Mouse (Mus musculus): ENCODE data around the gene Helt. TPM values are rescaled to one million over a fixed set of nuclear protein-coding genes. Genes with fewer than 3 reads are reported as not detected.
A peak's percentile ranks its signal among the peaks of the same experiment; 100 is the strongest.

Helt gene
- polyA plus RNA-seq, 1 experiment from 2014 or later, result not detected

DNA sequence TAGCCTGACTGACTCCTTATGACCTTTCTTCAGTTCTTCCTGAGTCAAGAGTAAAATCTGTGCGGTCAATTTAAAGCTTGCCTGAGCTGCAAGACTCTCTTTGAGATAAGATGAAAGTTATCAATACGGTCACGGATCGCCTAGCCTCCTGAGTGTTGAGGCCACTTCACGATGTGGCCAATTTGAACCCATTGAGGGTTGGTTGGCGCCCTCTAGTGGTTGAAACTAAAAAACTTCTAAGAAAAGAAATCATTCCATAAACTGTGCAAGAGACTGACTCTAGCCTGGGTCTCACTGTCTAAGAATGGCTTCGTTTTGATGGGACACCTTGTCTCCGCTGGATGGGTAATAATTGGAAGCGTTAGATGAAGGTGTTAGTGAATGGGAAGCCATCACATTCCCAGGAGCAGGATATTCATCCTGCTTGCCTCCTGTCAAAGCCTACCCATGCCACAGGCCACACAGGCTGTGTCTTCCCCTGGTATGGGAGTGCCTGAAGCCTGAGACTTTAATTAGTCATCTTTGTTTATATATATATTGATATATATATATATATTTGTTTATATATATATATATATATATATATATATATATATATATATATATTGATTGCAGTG lies 11.4 kb upstream of the Helt start:
- Histone ChIP-seq H3K9ac (ENCODE audit: low read depth, low read length) (no peak overlapping the region), H3K27ac (ENCODE audit: low read depth, low read length) (no peak overlapping the region), H3K9me3 (ENCODE audit: control insufficient read depth) (no peaks in the 10 kb centered on the region), H3K36me3 (ENCODE audit: control insufficient read depth, insufficient read depth) (no peaks in the 10 kb centered on the region), H3K4me2 (replicated peaks; ENCODE audit: low read depth) (no peak overlapping the region), H3K4me1 (replicated peaks; ENCODE audit: control insufficient read depth, insufficient read depth, low read length) (no peaks in the 10 kb centered on the region), H3K4me3 (ENCODE audit: low read depth, low read length) (no peak overlapping the region), H3K27me3 (replicated peaks; ENCODE audit: control insufficient read depth, insufficient read depth, low read length) (no peaks in the 10 kb centered on the region)
- peak; percentile 88 for TF ChIP-seq CTCF (IDR thresholded peaks at IDR 0.05; ENCODE audit: low read depth)
- 6% methylated on average over 9 of the region's 9 CpGs for WGBS
- no peak for ATAC-seq

DNA sequence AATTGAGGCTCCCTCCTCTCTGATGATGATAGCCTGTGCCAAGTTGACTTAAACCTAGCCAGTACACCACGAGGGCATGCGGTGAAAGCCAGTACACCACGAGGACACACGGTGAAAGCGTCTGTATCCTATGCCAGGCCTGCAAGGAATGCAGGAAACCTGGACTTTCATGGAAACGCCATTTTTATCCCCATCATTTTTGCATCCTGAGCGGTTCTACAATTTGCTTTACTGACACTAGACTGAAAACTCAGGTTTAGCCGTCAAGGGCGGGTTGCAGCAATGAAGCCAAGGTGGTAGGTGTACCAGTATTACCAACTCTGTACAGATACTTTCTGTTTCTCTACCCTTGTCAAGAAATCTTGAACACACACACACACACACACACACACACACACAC lies 7.7 kb upstream of the Helt start:
- no peak overlapping the region for H3K4me2 ChIP-seq (replicated peaks; ENCODE audit: low read depth)
- H3K27ac ChIP-seq (ENCODE audit: low read depth, low read length), result no peak overlapping the region
- no peaks in the 10 kb centered on the region for H3K36me3 ChIP-seq (ENCODE audit: control insufficient read depth, insufficient read depth)
- no peak overlapping the region for H3K9ac ChIP-seq (ENCODE audit: low read depth, low read length)
- ATAC-seq, result no peak
- H3K9me3 ChIP-seq (ENCODE audit: control insufficient read depth), result no peaks in the 10 kb centered on the region
- TF ChIP-seq CTCF (IDR thresholded peaks at IDR 0.05; ENCODE audit: low read depth), result no peak
- H3K27me3 ChIP-seq (replicated peaks; ENCODE audit: control insufficient read depth, insufficient read depth, low read length), result 0 out of 2 replicates have a peak, but pooled peaks cover 6% of the 10 kb centered on the region
- H3K4me1 ChIP-seq (replicated peaks; ENCODE audit: control insufficient read depth, insufficient read depth, low read length), result no peaks in the 10 kb centered on the region
- H3K4me3 ChIP-seq (ENCODE audit: low read depth, low read length), result no peak overlapping the region
- 86% methylated on average over 9 of the region's 9 CpGs for WGBS

DNA sequence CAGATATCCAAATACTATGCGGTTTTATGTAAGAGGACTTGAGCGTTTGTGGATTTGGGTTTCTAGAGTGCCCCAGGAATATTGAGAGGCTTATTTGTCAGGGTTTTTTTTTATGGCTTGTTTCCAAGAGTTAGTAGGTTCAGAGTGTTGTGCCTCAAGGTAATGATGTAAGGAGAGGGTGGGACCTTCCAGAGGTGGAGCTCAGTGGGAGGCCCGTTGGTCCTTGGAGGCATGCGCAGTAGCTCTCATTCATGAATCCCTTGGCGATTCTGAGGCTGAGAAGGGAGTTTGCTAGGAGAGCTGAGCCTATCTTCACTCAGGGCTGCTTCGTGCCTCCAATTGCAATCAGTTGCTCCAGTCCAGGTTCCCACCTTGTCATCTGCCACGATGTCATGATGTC lies 4.4 kb upstream of the Helt start:
- H3K27ac ChIP-seq (ENCODE audit: low read depth, low read length), result no peak overlapping the region
- H3K36me3 ChIP-seq (ENCODE audit: control insufficient read depth, insufficient read depth), result no peaks in the 10 kb centered on the region
- ATAC-seq, result no peak
- no peaks in the 10 kb centered on the region for H3K4me1 ChIP-seq (replicated peaks; ENCODE audit: control insufficient read depth, insufficient read depth, low read length)
- no peak overlapping the region for H3K9ac ChIP-seq (ENCODE audit: low read depth, low read length)
- H3K4me2 ChIP-seq (replicated peaks; ENCODE audit: low read depth), result no peak overlapping the region
- no peak overlapping the region for H3K4me3 ChIP-seq (ENCODE audit: low read depth, low read length)
- WGBS, result 41% methylated on average over 7 of the region's 7 CpGs
- peaks cover 39% of the 10 kb centered on the region for H3K27me3 ChIP-seq (replicated peaks; ENCODE audit: control insufficient read depth, insufficient read depth, low read length)
- no peak for TF ChIP-seq CTCF (IDR thresholded peaks at IDR 0.05; ENCODE audit: low read depth)
- no peaks in the 10 kb centered on the region for H3K9me3 ChIP-seq (ENCODE audit: control insufficient read depth)

DNA sequence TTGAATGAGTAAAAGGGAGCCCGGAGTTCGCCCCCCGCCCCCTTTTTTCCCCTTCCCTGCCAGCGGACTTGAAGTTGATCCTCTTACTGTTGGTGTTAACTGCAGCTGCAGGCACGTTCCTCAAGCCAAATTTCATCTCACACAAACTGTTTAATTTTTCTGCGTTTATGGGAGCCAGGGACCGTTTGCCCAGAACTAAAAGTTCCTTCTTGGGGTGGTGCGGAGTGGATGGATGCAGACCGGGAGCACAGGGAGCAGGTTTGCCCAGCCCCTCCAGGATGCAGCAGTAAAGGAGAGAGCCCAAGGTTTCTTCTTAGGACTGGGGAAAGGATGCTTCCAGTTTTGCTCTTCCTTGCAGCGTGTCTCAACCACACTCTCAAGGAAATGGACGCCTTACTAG lies 2.1 kb upstream of the Helt start:
- H3K9ac ChIP-seq (ENCODE audit: low read depth, low read length), result no peak overlapping the region
- peaks cover 62% of the 10 kb centered on the region for H3K27me3 ChIP-seq (replicated peaks; ENCODE audit: control insufficient read depth, insufficient read depth, low read length)
- H3K4me1 ChIP-seq (replicated peaks; ENCODE audit: control insufficient read depth, insufficient read depth, low read length), result no peaks in the 10 kb centered on the region
- ATAC-seq, result no peak
- no peaks in the 10 kb centered on the region for H3K36me3 ChIP-seq (ENCODE audit: control insufficient read depth, insufficient read depth)
- H3K9me3 ChIP-seq (ENCODE audit: control insufficient read depth), result no peaks in the 10 kb centered on the region
- no peak for TF ChIP-seq CTCF (IDR thresholded peaks at IDR 0.05; ENCODE audit: low read depth)
- WGBS, result 3% methylated on average over 11 of the region's 11 CpGs
- no peak overlapping the region for H3K27ac ChIP-seq (ENCODE audit: low read depth, low read length)
- H3K4me2 ChIP-seq (replicated peaks; ENCODE audit: low read depth), result no peak overlapping the region
- no peak overlapping the region for H3K4me3 ChIP-seq (ENCODE audit: low read depth, low read length)

DNA sequence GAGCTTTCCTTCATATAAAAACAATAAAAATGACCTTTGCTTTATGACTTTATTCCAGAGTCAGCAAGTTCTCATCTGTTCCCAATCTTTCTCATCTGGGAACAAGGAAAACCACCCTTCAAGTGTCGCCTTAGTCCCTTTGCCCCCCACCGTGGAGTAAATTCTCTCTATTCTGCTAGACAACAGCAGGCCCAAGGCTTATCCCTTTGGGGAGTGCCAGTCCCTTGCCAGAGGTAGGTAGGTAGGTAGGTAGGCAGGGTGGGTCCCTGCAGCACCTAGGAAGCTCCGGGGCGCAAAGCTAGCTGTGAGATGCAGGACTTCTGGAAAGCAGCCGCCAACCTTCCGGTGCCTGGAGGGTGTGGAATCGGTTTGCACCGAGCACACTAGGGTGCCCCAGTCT lies 1.5 kb upstream of the Helt start:
- no peaks in the 10 kb centered on the region for H3K36me3 ChIP-seq (ENCODE audit: control insufficient read depth, insufficient read depth)
- H3K4me1 ChIP-seq (replicated peaks; ENCODE audit: control insufficient read depth, insufficient read depth, low read length), result no peaks in the 10 kb centered on the region
- 2% methylated on average over 8 of the region's 8 CpGs for WGBS
- H3K9me3 ChIP-seq (ENCODE audit: control insufficient read depth), result no peaks in the 10 kb centered on the region
- no peak overlapping the region for H3K4me3 ChIP-seq (ENCODE audit: low read depth, low read length)
- H3K4me2 ChIP-seq (replicated peaks; ENCODE audit: low read depth), result no peak overlapping the region
- no peak overlapping the region for H3K9ac ChIP-seq (ENCODE audit: low read depth, low read length)
- H3K27ac ChIP-seq (ENCODE audit: low read depth, low read length), result no peak overlapping the region
- peaks cover 68% of the 10 kb centered on the region for H3K27me3 ChIP-seq (replicated peaks; ENCODE audit: control insufficient read depth, insufficient read depth, low read length)
- no peak for ATAC-seq
- TF ChIP-seq CTCF (IDR thresholded peaks at IDR 0.05; ENCODE audit: low read depth), result no peak

DNA sequence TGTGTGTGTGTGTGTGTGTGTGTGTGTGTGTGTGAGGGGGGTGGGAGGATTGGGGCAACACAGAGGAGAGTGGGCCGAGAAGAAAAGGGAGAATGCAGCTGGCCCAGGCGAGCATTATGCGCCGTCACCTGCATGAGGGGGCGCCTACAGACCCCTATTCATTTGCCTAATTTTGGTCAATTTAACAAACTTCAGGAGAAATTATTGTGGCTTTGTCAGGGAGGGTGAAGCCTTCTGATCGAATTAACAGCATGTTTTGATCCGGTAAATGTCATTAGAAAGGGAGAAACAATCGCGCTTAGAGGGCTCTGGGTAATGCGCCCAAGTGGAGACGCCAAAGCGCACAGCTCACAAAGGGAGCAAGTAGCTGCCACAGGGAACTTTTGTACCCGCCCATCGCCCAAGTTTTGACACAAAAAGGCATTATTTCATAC lies 647 bp upstream of the Helt start:
- no peak for ATAC-seq
- Histone ChIP-seq H3K4me1 (replicated peaks; ENCODE audit: control insufficient read depth, insufficient read depth, low read length) (no peaks in the 10 kb centered on the region), H3K4me3 (ENCODE audit: low read depth, low read length) (no peak overlapping the region), H3K9me3 (ENCODE audit: control insufficient read depth) (no peaks in the 10 kb centered on the region), H3K36me3 (ENCODE audit: control insufficient read depth, insufficient read depth) (no peaks in the 10 kb centered on the region), H3K4me2 (replicated peaks; ENCODE audit: low read depth) (no peak overlapping the region), H3K27me3 (replicated peaks; ENCODE audit: control insufficient read depth, insufficient read depth, low read length) (peaks cover 76% of the 10 kb centered on the region), H3K27ac (ENCODE audit: low read depth, low read length) (no peak overlapping the region), H3K9ac (ENCODE audit: low read depth, low read length) (no peak overlapping the region)
- no peak for TF ChIP-seq CTCF (IDR thresholded peaks at IDR 0.05; ENCODE audit: low read depth)
- WGBS, result under 1% methylated on average over 14 of the region's 14 CpGs

DNA sequence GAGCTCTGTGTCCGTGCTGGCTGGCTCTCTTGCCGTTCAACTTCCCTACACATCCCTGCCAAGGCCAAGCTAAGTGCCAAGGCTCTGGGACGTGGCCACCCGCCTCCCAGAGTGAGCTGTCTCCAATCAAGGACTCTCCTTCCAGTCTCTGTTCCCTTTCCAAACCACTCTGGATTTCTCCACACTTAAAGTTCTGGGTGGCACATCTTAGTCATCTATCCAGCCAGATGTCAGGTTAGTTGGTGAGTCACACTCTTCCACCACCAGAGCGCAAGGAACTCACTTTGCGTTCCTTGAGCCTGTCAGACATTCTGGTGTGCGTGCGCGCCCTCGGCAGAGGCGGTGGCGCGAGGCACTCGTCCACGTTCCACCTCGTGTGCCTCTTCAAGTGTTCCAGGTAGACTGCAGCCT lies 725 bp downstream of the Helt start:
- TF ChIP-seq CTCF (IDR thresholded peaks at IDR 0.05; ENCODE audit: low read depth), result no peak
- Histone ChIP-seq H3K9ac (ENCODE audit: low read depth, low read length) (no peak overlapping the region), H3K4me2 (replicated peaks; ENCODE audit: low read depth) (no peak overlapping the region), H3K36me3 (ENCODE audit: control insufficient read depth, insufficient read depth) (no peaks in the 10 kb centered on the region), H3K27ac (ENCODE audit: low read depth, low read length) (no peak overlapping the region), H3K4me3 (ENCODE audit: low read depth, low read length) (no peak overlapping the region), H3K4me1 (replicated peaks; ENCODE audit: control insufficient read depth, insufficient read depth, low read length) (no peaks in the 10 kb centered on the region), H3K9me3 (ENCODE audit: control insufficient read depth) (no peaks in the 10 kb centered on the region), H3K27me3 (replicated peaks; ENCODE audit: control insufficient read depth, insufficient read depth, low read length) (peaks cover 80% of the 10 kb centered on the region)
- 1% methylated on average over 16 of the region's 16 CpGs for WGBS
- no peak for ATAC-seq

All from intestine, postnatal 0 days (tissue).